Mouse (Mus musculus) CD4-positive, CD25-positive, alpha-beta regulatory T cell, adult 4 months (primary cell): ENCODE results near the gene Spats2. TPM values are rescaled to one million over a fixed set of nuclear protein-coding genes. Genes with fewer than 3 reads are reported as not detected.
"Not testable (repeated sequence)": the region's sequence is repeated elsewhere in the genome, so short reads cannot be mapped to it uniquely, and the experiment has no call there.

Source experiments
- ATAC-seq: one replicate; pipeline ENCODE4 v1.8.0; 2017
- polyA plus RNA-seq, 2 experiments: library from polyadenylated mRNA; unstranded; fragments of 100-300 nt; shearing (Covaris generic); gene quantifications; one replicate each; pipeline ENCODE4 v1.2.1; 2017

Gene Spats2
- polyA plus RNA-seq, 2 experiments from 2014 or later = 0.62 TPM; not detected in 1

DNA sequence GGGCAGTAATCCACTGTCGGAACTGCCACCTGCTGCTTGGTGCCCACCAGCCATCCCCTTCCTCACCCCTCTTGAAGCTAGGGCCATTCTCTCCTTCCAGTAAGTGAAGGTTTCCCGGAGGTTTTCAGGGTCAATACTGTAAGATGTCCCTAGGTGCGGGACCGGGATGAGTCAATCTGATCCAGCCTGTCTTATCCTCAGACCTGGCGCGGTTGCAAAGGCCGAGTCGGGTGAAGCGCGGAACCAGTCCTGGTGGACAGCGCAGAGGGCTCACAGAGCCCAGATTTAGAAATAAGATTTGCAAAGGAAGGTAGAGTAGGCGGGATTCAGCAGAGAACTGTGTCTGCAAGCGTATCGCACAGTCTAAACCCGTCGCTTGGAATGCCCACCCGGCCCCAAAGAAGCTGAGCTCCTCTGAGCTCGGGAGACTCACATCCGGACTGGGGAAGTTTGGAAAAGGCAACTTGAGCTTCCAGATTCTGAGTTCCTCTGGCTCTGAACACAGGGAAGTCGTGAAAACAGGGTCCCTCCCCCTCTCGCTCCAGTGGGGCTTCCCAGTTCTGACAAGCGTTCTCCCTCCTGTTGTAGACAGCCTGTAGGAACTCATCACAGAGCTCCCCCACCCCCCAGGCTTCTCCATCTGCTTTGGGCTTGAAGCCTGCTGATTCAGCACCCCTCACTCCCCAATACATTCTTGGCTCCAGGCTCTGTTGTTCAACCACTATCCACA is 99.5 kb downstream of the Spats2 start:
- no peak for ATAC-seq

DNA sequence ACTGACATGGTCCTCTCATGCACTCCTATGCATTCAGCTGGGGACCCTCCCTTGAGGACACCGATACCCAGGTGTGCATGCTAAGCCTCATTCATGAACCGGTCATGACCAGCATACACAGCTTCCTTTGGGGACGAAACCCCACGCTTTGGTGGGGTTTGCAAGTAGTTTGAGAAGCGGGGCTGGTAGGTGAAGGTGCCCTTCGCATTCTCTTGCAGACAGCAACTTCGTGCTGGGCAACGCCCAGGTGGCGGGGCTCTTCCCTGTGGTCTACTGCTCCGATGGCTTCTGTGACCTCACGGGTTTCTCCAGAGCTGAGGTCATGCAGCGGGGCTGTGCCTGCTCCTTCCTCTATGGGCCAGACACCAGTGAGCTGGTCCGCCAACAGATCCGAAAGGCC is 100.4 kb downstream of the Spats2 start:
- no peak for ATAC-seq

DNA sequence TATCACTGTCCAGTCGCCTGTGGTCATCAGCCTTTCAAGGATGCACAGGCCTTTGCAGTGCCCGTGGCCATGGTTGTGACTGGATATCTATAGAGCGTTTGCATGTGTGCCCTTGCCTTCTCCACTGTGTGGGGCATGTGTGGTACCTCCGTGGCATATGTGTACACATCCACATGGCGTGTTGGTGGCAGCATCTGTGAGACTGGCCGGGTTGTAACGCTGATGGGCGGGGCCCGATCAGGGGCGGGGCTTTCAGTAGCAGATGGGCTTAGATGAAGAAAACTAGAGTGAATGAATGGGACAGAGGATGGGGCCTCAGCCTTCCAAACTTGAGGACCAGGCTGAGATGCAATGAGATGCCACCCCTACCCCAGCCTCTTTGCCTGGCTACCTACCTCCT is 106.3 kb downstream of the Spats2 start:
- ATAC-seq = no peak

DNA sequence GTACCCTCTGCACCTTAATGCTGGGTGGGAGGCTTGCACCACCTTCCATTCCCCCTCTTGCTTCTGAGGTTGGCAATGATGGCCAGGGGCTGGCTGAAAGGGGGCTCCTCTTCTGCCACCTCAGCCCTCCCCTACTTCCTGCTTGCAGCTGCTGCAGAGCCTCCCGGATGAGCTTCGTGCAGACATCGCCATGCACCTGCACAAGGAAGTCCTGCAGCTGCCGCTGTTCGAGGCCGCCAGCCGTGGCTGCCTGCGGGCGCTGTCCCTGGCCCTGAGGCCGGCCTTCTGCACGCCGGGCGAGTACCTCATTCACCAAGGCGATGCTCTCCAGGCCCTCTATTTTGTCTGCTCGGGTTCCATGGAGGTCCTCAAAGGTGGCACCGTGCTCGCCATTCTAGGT is 108.0 kb downstream of the Spats2 start:
- ATAC-seq = peak; percentile 66

DNA sequence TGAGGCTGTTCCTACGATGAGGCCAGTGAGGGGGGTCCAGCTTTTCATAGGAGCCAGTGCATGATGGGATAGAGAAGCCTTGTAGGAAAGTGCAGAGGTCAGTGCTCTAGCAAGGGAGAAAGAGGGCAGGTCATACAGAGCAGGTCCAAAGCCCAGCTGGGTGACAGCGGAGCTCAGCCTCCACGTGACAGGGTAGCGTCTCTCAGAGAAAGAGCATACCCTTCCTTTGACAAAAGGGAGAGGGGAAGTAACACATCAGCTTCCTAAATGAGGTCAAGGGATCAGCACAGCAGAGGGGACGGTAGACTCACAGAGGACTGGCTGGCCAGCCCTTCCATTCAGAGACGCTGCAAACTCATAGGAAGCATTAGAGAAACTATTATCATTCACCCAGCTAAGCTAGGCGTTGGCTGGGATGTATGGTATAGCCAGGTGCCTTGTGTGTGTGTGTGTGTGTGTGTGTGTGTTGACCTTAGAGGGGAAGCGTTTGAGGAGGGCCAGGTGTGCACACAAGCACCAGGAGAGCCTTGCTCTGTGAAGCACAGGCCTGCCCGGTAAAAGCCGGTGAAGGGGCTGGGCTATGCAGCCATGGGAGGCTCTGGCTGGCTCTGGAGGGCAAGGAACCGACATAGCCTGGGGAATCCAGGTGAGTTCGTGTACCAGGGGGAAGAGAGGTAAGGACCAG is 108.8 kb downstream of the Spats2 start:
- no peak for ATAC-seq

DNA sequence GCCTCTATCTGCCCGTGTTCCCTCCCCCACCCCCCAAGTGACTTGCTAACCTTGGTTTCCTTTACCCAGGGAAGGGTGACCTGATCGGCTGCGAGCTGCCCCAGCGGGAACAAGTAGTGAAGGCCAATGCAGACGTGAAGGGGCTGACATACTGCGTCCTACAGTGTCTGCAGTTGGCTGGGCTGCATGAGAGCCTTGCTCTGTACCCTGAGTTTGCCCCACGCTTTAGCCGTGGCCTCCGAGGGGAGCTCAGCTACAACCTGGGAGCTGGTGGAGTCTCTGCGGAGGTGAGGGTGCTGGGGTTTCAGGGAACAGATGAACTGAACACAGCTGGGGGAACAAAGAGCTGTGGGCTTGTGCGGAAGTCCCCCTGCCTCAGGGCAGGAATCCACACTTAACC is 112.3 kb downstream of the Spats2 start:
- ATAC-seq = no peak

DNA sequence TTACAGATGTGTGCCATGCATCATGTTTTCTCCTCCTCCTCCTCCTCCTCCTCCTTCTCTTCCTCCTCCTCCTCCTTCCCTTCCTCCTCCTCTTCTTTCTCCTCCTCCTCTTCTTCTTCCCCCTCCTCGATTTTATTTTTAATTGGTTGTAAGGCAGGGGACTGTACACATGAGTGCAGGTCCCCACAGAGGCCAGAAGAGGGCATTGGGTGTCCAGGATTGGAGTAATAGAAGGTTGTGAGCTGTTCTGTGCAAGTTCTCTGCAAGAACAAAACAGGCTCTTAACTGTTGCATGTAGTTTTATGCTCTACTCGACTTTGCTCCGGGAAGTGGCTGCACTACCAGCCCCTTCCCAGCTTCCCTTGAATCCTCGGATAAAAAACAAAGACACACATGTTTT is 114.4 kb downstream of the Spats2 start:
- ATAC-seq = no peak

DNA sequence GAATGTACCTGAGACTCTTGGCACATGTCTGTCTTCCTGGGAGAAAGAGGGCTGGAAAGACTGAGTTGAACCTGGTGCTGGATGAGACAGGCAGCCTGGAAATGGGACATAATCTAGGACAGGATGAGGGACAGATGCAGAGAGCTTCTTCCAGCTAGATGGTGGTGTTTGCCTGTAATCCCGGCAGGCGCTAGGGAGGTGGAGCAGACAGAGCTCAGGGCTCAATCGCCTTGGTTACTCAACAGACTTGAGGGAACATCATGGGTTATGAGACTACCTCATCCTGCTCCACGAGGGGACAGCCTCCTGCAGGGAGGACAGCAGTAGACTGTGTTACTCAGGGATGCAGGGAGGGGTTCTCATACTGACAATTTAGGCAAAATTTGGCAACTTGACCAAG is 115.5 kb downstream of the Spats2 start:
- ATAC-seq = no peak

DNA sequence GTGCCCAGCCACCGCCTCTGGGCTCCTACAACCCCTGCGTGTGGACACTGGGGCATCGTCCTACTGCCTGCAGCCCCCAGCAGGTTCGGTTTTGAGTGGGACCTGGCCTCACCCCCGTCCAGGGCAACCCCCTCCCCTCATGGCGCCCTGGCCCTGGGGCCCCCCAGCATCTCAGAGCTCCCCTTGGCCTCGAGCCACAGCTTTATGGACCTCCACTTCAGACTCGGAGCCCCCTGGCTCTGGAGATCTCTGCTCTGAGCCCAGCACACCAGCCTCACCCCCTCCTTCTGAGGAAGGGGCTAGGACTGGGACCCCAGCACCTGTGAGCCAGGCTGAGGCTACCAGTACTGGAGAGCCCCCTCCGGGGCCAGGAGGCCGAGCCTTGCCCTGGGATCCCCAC is 116.3 kb downstream of the Spats2 start:
- no peak for ATAC-seq

DNA sequence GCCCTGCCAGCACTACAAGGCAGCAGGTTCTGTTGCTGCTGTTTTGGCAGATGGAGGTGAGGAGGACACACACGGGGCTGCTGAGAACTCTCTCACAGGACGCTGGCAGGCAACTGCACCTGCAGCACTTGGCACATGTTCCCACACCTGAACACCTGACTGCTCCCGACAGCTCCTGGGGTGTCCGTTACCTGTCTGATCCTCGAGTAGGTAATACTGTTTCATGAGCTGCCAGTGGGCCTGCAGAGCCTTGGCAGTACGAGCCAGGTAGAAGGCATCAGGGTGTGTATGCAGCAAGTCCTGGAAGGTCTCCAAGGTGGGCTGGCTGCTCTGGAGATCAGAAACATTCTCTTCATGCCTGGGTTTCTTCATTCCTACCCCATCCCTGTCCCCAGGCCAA is 121.0 kb downstream of the Spats2 start:
- not testable (repeated sequence) for ATAC-seq

DNA sequence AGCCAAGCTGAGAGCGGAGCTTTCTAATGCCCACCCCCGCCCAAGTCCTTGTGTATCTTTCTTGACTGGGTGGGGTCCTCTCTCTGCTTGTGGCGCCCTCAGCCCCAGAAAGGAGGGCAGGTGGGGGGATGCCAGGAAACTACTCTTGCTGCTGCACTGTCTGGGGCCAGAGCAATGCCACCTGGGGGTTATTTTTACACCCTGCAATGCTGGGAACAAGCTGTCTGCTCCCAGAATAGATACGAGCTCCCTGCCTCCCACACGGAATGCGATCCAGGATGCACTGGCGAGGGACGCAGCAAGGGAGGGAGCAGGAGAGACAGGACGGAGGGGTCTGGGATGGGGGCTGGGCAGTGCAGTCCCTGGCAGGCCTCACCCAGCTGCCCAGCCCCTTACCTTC is 123.3 kb downstream of the Spats2 start:
- ATAC-seq = no peak

DNA sequence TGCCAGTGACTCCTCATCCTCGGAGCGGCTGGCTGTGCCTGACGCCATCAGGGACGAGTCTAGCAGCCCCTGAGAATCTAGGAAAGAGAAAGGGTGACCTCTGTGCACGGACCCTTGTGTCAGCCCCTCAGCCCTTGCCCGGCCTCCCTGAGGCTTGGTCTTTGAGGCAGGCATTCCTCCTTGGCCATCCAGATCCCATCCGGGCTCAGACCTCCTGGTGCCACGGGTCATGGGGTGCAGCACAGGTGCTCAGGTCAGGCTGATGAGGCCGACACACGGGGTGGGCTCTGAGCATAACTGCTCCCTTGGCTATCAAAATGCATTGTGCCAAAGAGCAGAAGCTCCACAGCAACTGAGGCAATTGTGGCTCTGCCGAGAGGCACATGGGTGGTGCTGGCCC is 124.2 kb downstream of the Spats2 start:
- no peak for ATAC-seq

DNA sequence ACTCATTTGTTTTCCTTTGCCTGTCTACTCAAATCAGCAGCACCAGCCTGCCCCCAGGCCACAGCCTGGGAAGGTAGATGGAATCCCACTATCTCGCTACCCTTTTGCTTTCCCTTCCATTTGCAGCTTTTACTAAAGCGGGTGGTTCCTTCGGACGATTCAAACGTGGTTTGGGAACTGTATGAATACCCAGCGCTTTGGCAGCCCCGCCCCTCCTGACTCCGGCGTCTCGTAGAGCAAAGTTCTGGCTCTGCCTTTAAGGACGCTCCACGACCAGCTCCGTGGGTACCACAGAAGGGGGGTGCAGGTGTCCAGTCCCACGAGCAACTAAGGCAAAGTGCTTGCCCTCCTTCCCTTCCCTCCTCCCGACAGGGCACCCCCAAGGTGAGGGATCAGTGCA is 125.4 kb downstream of the Spats2 start:
- peak; percentile 10 for ATAC-seq

DNA sequence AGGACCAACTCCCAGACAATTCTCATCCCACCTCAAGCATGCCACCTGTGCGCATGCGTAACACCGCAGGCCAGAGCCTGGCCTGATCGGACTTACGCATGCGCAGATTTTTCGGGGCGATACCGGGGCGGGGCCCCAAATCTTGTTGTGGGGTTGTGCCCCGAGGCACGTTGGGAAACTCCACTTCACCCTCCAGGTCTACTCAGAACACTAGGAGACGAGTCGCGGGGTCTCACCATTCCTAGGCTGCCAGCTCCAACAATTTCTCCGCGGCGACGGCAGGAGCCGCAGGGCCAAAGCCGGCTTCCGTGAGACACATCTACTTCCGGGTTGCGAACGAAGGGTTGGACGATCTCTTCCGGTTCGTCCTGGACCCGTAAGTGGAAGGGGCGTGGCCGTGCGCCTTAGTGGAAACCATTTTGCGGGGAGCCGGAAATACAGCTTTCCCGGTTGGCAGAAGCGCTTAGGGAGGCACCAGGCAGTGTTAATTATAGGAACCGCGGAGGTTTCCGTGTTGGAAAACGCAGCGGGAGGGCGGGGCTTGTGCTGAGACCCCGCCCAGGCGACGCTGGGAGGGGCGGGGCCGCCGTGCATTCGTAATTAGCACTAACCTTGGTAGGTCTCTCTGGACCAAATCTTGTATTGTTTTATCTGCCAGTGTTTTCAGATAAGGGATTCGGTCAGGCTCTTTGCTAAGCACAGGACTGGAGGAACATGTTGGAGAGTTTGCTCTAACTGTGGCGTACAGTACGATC is 126.1 kb downstream of the Spats2 start, which contains the start of gene Mcrs1:
Gene Mcrs1 (minus strand): TSS at position 336 of the 755 bp plus-strand sequence.
- peak; percentile 90 for ATAC-seq

DNA sequence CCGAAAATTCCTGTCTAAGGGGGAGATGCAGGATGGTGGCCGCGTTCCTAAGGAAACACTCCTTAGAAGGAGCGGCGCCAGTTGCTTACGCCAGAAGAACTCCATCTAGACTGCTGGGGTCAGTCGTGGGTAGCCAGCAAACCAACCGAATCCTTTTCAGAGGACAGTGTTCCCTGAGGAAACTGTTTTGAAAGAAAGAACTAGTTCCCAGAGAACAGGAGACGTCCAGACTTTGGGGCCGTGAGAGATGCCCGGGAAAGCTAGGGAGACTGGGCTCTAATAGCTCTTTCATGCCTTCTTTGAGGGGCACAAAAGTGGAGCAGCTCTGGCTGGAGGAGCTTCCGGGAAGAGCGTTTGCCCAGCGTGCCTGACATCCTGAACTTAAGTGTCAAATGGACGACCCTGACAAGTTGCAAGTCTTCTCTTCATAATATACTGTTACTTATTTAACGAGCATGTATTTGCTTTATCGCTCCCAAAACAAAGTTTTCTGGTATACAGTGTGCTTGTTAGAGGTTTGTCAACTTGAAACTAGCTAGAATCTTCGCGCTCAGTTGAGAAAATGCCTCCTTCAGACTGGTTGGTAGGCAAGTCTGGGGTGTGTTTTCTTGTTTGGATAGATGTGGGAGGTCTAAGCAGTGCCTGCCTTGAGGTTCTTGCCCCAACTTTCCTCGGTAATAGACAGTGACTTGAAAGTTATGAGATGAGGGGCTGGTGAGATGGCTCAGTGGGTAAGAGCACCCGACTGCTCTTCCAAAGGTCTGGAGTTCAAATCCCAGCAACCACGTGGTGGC is 126.9 kb downstream of the Spats2 start:
- ATAC-seq = no peak

DNA sequence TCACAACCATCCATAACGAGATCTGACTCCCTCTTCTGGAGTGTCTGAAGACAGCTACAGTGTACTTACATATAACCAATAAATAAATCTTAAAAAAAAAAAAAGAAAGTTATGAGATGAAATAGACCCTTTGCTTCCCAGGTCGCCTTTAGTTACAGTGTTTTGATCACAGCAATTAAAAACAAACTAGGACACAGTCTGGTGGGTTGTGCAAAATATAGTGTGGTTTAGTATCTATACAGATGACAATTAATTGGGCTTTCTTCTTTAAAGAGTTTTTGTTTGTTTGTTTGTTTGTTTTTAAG is 127.4 kb downstream of the Spats2 start:
- not testable (repeated sequence) for ATAC-seq

DNA sequence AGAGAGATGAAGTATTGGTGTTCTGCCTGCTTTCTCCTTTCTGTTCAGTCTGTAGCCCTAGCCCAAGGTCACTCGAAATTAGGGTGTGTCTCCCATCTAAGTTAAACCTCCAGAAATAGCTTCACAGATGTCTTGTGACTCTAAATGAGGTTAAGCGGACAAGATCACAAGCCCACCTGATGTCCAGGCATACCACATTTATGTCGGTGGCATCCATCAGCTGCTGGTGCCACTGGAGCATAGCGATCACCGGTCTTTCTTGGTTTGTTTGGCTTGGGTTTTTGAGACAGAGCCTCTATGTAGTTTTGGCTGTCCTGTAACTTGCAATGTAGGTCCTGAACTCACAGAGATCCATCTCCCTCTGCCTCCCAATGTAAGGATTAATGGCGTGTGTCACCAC is 128.1 kb downstream of the Spats2 start:
- no peak for ATAC-seq

DNA sequence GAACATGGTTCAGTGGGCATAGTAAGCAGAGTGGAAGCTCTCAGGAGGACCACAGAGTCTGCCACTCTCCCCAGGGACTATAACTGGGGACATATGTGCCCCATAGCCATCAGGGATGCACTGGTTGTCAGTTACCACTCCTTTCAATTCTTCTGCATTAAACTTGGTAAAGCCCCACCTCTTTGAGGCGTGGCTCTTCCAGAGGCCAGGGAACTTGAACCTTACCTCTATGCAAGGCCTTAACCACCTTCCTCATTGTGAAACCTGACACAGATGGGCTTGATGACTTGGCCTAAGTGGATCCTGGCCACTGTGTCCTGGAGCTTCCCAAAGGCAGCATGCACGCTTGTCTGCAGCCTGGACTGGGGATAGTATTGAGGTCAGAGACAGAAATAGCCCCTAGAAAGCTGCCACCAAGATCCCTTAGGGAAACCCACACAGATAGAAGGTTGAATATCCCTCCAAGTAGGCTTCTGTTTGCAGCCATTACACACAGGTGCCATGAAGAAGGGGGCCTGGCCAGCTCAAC is 128.8 kb downstream of the Spats2 start:
- ATAC-seq = no peak

DNA sequence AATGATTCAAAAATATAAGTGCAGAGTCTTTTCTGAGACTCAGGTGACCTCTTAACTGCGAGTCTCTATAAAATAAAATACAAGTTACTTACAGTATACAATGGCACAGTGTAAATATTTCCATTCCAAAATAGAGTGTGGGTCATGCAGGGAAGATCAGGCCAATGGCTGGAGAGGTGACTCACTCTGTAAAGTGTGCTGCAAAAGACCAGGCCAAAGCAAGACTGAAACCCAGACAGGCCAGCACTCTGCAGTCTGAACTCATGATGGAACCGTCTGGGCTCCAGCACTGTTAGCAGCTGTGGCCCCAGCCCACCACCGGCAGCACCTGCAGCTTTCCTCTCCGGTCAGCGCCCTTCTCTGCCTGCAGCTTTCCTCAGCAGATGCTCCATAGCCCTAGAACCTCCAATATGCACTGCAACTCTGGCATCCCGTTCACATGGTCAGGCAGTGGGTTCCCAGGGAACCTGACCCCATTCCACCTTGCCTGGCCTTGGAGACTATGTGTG is 129.6 kb downstream of the Spats2 start:
- no peak for ATAC-seq

DNA sequence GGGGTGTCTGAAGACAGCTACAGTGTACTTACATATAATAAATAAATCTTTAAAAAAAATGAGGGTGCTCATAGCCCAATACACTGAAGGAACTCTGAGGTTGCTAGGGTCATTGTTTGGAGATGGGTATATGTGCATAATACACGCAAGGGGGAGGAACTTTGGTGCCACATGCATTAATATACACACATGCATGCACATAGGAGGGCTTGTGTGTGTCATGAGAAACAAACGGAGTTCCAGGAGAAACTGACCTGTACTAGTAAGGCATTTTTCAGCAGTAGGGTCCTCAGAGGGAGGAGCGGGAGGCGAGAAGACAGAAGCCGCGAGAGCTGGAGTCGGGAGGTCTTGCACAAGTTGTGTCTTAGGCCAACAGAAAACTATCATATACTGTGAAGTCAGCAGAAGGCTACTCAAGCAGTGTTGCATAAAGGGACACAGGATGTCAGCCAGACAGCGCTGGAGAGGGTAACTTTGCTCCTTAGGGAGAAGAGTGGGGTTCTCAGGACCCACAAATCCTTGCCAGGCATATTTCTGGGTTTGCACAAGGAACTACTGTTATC is 133.5 kb downstream of the Spats2 start:
- ATAC-seq = no peak

DNA sequence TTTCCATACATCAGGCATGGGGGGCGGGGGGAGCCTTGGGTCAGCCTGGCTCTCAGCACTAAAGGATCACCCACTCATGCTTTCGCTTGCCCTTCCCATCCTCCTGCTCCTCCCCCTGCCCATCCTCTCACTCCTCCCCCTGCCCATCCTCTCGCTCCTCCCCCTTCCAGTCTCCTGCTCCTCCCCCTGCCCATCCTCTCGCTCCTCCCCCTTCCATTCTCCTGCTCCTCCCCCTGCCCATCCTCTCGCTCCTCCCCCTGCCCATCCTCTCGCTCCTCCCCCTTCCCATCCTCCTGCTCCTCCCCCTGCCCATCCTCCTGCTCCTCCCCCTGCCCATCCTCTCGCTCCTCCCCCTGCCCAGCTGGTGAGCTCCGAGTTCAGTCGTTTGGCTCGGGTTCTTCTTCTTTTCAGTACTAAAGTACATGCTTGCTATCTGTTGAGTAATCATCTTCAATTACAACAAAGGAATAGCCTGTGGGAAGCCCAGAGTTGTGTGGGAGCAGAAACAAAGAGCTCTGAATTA is 134.1 kb downstream of the Spats2 start:
- ATAC-seq = no peak

DNA sequence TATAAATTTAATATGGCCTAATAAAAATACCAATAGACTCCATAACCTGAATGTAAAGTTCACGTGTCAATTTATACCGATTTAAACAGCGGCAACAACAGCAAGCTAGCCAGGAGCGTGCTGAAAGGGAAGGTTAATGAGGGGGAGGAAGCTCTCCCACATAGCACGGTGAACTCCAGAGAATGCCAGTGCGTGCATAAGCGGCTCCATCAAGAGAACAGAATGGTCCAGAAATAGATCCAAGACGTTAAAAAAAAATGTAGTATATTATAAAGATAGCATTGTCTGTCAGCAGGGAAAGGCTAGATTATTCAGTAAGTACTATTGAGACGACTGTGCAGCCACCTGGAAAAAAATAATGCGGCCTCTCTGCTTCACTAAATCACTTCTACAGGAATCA is 137.0 kb downstream of the Spats2 start:
- ATAC-seq = no peak
